Mouse (Mus musculus) splenic B cell, adult 2 months (primary cell): ENCODE results near the gene Mcm2.
A peak's percentile ranks its signal among the peaks of the same experiment; 100 is the strongest.

Experiments used
- DNase-seq: peaks from one replicate; pipeline ENCODE4 v3.0.0-alpha.2; 2011; ENCODE audit warnings: low read depth, low spot score
- H3K27me3 ChIP-seq: 2 replicates; pipeline ENCODE4 v1.6.1; 2012; ENCODE audit warnings: mild to moderate bottlenecking, low read length, moderate library complexity, mixed read lengths; ENCODE audit not compliant: control insufficient read depth, poor library complexity, insufficient read depth, severe bottlenecking
- H3K36me3 ChIP-seq: 2 replicates; pipeline ENCODE4 v1.6.1; 2012; ENCODE audit warnings: mild to moderate bottlenecking, low read length, moderate library complexity, mixed read lengths; ENCODE audit not compliant: control insufficient read depth, poor library complexity, insufficient read depth, severe bottlenecking

Mcm2 gene

GRCm38 (mm10) chr6:88898534-88899048 is at the start of gene Mcm2:
Gene Mcm2, minus strand, starts transcription at chr6:88898780.
- Histone ChIP-seq H3K36me3 (0 out of 2 replicates have a peak, but pooled peaks cover 5% of the 10 kb centered on the region), H3K27me3 (no peaks in the 10 kb centered on the region)
- peak; percentile 96 for DNase-seq

DNA sequence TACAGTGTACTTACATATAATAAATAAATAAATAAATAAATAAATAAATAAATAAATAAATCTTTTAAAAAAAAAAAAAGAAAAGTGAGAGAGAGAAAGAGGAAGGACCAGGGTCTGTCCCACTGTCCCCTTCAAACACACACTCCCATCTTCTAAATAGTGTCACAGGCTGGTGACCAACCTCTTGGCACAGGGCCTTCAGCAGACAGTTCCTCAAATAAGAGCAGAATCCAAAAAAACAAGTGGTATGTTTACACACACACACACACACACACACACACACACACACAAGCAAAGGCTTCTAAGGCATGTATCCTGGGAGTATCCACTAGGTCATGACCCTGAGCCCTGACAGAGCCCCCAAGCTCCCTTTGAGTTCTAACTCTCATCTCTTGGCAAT is 49.2 kb upstream of the Mcm2 start:
- Histone ChIP-seq H3K36me3 (no peaks in the 10 kb centered on the region), H3K27me3 (no peaks in the 10 kb centered on the region)
- DNase-seq: no peak

DNA sequence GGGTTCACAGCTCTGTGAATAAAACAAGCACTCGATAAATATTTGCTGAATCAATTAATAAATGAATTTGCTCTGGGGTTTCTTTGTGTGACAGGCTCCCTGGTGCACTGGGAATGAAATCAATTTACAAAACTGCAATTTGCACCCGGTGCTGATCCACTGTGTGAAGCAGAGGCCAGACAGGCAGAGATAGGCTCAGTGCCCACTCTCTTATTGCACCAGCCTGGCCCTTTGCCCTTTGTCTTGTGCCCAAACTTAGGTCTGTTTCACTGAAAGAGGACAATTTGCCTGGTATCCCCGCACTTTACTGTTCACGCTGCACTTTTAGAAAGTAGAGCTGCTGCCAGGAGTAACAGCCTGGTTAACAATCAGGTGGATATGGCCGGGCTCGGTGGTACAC is 47.9 kb upstream of the Mcm2 start:
- Histone ChIP-seq H3K27me3 (no peaks in the 10 kb centered on the region), H3K36me3 (no peaks in the 10 kb centered on the region)
- no peak for DNase-seq

- H3K27me3 ChIP-seq: no peaks in the 10 kb centered on the region
- no peak for DNase-seq
- no peaks in the 10 kb centered on the region for H3K36me3 ChIP-seq
Observed at GRCm38 (mm10) chr6:88943666-88944065, 45.1 kb upstream of the Mcm2 start.

DNA sequence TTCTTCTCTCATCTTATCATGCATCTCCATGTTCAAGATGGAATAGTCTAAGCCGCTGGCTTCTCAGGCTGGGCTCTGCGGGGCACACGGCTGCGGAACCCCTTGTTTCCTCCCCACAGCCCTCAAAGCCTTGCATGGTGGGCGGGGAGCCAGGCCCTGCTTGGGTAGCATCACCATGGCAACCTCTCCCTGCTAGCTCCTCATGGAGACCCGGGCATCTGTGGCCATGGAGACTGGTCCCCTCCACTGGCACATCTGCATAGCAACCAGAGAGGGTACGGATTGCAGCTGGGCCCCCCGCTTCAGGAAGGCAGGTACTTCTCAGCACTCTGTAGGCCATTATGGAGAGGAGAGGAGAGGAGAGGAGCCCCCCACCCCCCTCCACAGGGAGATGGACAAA is 44.0 kb upstream of the Mcm2 start:
- DNase-seq: no peak
- Histone ChIP-seq H3K27me3 (no peaks in the 10 kb centered on the region), H3K36me3 (no peaks in the 10 kb centered on the region)

DNA sequence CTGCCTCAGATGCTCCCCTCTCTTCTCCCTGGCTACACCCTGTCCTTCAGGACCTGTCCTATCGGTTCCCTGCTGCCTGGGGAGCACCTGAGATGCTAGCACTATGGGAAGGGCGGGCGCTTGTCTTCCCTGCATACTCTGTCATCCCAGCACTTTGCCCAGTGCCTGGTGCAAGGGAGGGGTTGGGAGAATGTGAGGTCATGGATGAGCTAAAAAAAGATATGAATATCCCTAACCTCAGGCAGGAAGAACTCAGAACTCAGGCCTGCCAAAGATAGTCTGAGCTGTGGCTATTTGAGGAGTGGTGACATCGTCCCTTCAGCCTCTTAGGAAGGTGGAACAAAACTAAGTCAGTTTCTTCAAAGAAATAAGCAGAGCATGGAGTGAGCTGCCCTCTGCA is 43.0 kb upstream of the Mcm2 start:
- H3K36me3 ChIP-seq: no peaks in the 10 kb centered on the region
- no peaks in the 10 kb centered on the region for H3K27me3 ChIP-seq
- DNase-seq: no peak

- no peak for DNase-seq
- Histone ChIP-seq H3K27me3 (no peaks in the 10 kb centered on the region), H3K36me3 (no peaks in the 10 kb centered on the region)
Observed at GRCm38 (mm10) chr6:88940090-88940916, 41.7 kb upstream of the Mcm2 start.

DNA sequence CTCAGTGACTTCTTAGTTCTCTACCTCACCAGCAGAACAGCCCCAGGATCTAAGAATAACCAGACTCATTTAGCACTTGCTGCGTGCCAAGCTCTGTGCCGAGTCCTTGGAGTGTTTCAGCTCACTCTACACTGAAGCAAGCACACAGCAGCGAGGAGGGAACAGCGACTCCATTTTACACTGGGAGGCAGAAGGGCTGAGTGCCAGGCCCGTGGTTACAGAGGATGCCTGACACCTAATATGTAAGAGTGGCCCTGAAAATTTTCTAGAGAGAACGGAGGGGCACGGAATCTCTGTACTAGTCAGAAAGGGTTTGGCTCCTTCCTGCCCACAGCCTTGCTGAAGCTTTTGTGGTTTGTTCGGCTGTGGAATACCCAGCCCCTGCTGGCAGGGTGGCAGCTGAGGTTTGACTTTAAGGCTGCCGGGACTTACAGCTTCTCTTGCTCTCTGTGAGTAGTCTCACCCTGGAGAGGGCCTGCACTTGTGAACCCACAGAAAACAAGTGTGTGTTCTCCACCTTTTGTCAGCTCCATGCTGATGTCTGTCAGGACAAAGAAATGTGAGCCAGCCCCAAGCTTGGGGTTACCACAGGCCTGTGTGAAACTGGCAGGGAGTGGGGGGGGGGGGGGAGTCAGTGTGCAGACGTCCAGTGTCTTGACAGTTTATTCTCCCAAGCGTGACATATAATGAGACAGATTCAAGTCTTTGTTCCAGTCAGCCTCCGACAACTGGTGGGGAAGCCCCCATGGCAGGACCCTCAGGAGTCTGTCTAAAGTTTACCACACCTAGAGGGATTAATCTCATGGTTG is 40.9 kb upstream of the Mcm2 start:
- Histone ChIP-seq H3K27me3 (no peaks in the 10 kb centered on the region), H3K36me3 (no peaks in the 10 kb centered on the region)
- DNase-seq: no peak

GRCm38 (mm10) chr6:88938664-88939055 is 40.1 kb upstream of the Mcm2 start:
- H3K36me3 ChIP-seq: no peaks in the 10 kb centered on the region
- H3K27me3 ChIP-seq: no peaks in the 10 kb centered on the region
- no peak for DNase-seq

DNA sequence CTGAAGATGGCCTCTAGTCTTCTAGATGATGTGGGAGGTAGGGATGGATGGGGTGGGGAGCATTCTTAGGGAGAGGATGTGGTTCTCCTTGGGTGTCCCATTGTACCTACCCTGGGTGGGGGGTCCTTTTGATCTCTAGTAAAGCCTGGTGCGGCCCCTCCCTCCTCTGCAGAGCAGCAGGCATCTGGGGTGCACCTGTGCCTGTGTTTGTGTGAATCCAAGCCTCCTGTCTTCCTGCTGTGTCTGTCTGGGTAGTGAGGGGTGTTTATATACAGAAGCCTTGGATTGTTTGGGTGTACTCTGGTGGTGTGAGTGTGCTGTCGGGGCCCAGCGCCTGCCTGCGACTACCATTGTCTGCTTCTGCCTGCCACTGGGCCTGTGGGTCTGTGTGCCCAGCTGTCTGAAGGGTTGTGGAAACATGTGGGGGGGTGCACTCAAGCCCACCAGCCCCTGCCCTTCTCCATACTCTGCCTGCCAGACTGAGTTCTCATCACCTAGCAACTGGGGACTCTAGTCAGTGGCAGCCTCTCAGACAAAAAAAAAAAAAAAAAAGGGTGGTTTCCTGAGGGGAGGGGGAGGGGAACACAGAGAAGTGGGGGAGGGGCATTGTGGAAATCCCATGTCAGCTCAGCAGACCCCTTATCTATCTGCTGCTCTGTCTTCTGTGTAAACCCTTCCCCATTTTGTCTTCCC is 39.5 kb upstream of the Mcm2 start:
- H3K27me3 ChIP-seq: no peaks in the 10 kb centered on the region

GRCm38 (mm10) chr6:88937214-88937549 is 38.6 kb upstream of the Mcm2 start:
- DNase-seq: no peak
- H3K27me3 ChIP-seq: no peaks in the 10 kb centered on the region
- no peaks in the 10 kb centered on the region for H3K36me3 ChIP-seq

More for the DNA sequence above, 39.5 kb upstream of the Mcm2 start:
- no peak for DNase-seq
- H3K36me3 ChIP-seq: no peaks in the 10 kb centered on the region

- Histone ChIP-seq H3K36me3 (no peaks in the 10 kb centered on the region), H3K27me3 (no peaks in the 10 kb centered on the region)
- peak; percentile 38 for DNase-seq
Observed at GRCm38 (mm10) chr6:88936342-88937213, 38.0 kb upstream of the Mcm2 start.

GRCm38 (mm10) chr6:88935735-88936276 is 37.2 kb upstream of the Mcm2 start:
- Histone ChIP-seq H3K27me3 (no peaks in the 10 kb centered on the region), H3K36me3 (no peaks in the 10 kb centered on the region)
- peak; percentile 66 for DNase-seq

- DNase-seq: no peak
- Histone ChIP-seq H3K27me3 (no peaks in the 10 kb centered on the region), H3K36me3 (no peaks in the 10 kb centered on the region)
Observed at GRCm38 (mm10) chr6:88934816-88935215, 36.2 kb upstream of the Mcm2 start.
